8 mouse cellular contexts compared by ENCODE assay signal in genomic region chr5:144836100-144836499, GRCm38 (mm10).
DNase-seq lines count a peak whose midpoint lies in the region.

No protein-coding gene starts in this region.

- intact Hi-C loops in left cerebral cortex, postnatal 14 days (cut with DNase I) = no loop called here

- DNase-seq in cerebellum, adult 18-20 months = peak; percentile 25 to 44
- DNase-seq in cerebellum, adult 11 months = no peak
- peak; percentile 64 to 92 for DNase-seq in left cerebral cortex, postnatal 14 days (ENCODE audit: low spot score in 2 of 2)
- no peak for DNase-seq in left cerebral cortex, adult 8-10 months (ENCODE audit: low spot score in 2 of 2)
- DNase-seq in WW6 (ENCODE audit: low read depth, low spot score) = peak; percentile 28
- DNase-seq in layer of hippocampus, adult 9-10 months (ENCODE audit: low spot score) = peak; percentile 43
- no peak for DNase-seq in spleen, adult 12 weeks (ENCODE audit: low spot score)
- no peak for DNase-seq in urinary bladder, postnatal 14 days (ENCODE audit: low spot score)

Comparison
In these comparisons a context has a peak if more than half of its experiments do, and no peak if none do; other contexts are left out.
1. DNase-seq: peak in cerebellum, adult 18-20 months (2 of 2), left cerebral cortex, postnatal 14 days (2 of 2), WW6 (single experiment) and layer of hippocampus, adult 9-10 months (single experiment); none in cerebellum, adult 11 months (single experiment), left cerebral cortex, adult 8-10 months (0 of 2), spleen, adult 12 weeks (single experiment) and urinary bladder, postnatal 14 days (single experiment).